Mouse (Mus musculus) liver, embryonic 12.5 days (tissue): ENCODE results near the gene Cobl. TPM values are rescaled to one million over a fixed set of nuclear protein-coding genes. Genes with fewer than 3 reads are reported as not detected.

ENCODE experiments used
- ATAC-seq: fragments of 200-750 bp; cut with Nextera tagmentation; 2 replicates; pipeline ENCODE4 v1.8.0; 2017; ENCODE audit warnings: moderate number of reproducible peaks, mild to moderate bottlenecking, moderate library complexity
- H3K27ac ChIP-seq: fragments of 300-500 bp; sonication (generic); 2 replicates; pipeline ENCODE4 v1.5.1; 2016; ENCODE audit warnings: mild to moderate bottlenecking
- H3K27me3 ChIP-seq: fragments of 300-500 bp; sonication (generic); replicated peaks from 2 replicates; pipeline ENCODE4 v1.6.1; 2016; ENCODE audit warnings: mild to moderate bottlenecking, moderate library complexity
- H3K36me3 ChIP-seq: fragments of 300-500 bp; sonication (generic); 2 replicates; pipeline ENCODE4 v1.6.1; 2016; ENCODE audit warnings: mild to moderate bottlenecking, moderate library complexity
- H3K4me1 ChIP-seq: fragments of 300-500 bp; sonication (generic); 2 replicates; pipeline ENCODE4 v1.6.1; 2016
- H3K4me2 ChIP-seq: fragments of 300-500 bp; sonication (generic); 2 replicates; pipeline ENCODE4 v1.6.1; 2016; ENCODE audit warnings: mild to moderate bottlenecking, moderate library complexity
- H3K4me3 ChIP-seq: fragments of 300-500 bp; sonication (generic); 2 replicates; pipeline ENCODE4 v1.5.1; 2016; ENCODE audit warnings: mild to moderate bottlenecking, moderate library complexity
- H3K9ac ChIP-seq: fragments of 300-500 bp; sonication (generic); 2 replicates; pipeline ENCODE4 v1.6.1; 2016; ENCODE audit warnings: mild to moderate bottlenecking, moderate library complexity
- H3K9me3 ChIP-seq: fragments of 300-500 bp; sonication (generic); replicated peaks from 2 replicates; pipeline ENCODE4 v1.6.1; 2016; ENCODE audit warnings: mild to moderate bottlenecking, moderate library complexity
- WGBS: fragments of 180-500 bp; shearing (Covaris S2); methylation state at CpG from one replicate; pipeline ENCODE4 v1.1.7; 2016; ENCODE audit not compliant: insufficient replicate concordance; 5-methylcytosine and 5-hydroxymethylcytosine counted together
- polyA plus RNA-seq: library from polyadenylated mRNA; unstranded; fragments of >200 nt; fragmentation: Nextera tagmentation; extraction: Ambion mirVana; gene quantifications from 2 replicates; pipeline ENCODE4 v1.2.1, GENCODE M21; 2016

Cobl gene
- polyA plus RNA-seq, 1 experiment from 2014 or later: 2.4 TPM

GRCm38 (mm10) chr11:12467836-12468235 is 3.1 kb upstream of the Cobl start:
- Histone ChIP-seq H3K4me2 (no peak overlapping the region), H3K9me3 (no peaks in the 10 kb centered on the region), H3K4me1 (no peaks in the 10 kb centered on the region), H3K27ac (no peak overlapping the region), H3K36me3 (no peaks in the 10 kb centered on the region), H3K4me3 (no peak overlapping the region), H3K27me3 (peaks cover 37% of the 10 kb centered on the region), H3K9ac (no peak overlapping the region)
- WGBS: 76% methylated on average over 1 of the region's 1 CpGs
- ATAC-seq: no peak

GRCm38 (mm10) chr11:12467217-12467616 is 2.5 kb upstream of the Cobl start:
- H3K9me3 ChIP-seq: no peaks in the 10 kb centered on the region
- H3K27ac ChIP-seq: no peak overlapping the region
- H3K27me3 ChIP-seq: peaks cover 40% of the 10 kb centered on the region
- no peak for ATAC-seq
- no peak overlapping the region for H3K4me3 ChIP-seq
- H3K4me2 ChIP-seq: no peak overlapping the region
- H3K4me1 ChIP-seq: no peaks in the 10 kb centered on the region
- no peaks in the 10 kb centered on the region for H3K36me3 ChIP-seq
- no peak overlapping the region for H3K9ac ChIP-seq
- WGBS: 74% methylated on average over 2 of the region's 2 CpGs

GRCm38 (mm10) chr11:12466606-12467005 is 1.8 kb upstream of the Cobl start:
- 48% methylated on average over 1 of the region's 1 CpGs for WGBS
- Histone ChIP-seq H3K4me3 (no peak overlapping the region), H3K27ac (no peak overlapping the region), H3K27me3 (peaks cover 44% of the 10 kb centered on the region), H3K4me2 (no peak overlapping the region), H3K4me1 (no peaks in the 10 kb centered on the region), H3K36me3 (no peaks in the 10 kb centered on the region), H3K9ac (no peak overlapping the region), H3K9me3 (no peaks in the 10 kb centered on the region)
- no peak for ATAC-seq

- no peaks in the 10 kb centered on the region for H3K36me3 ChIP-seq
- WGBS: 43% methylated on average over 1 of the region's 1 CpGs
- H3K4me1 ChIP-seq: no peaks in the 10 kb centered on the region
- ATAC-seq: no peak
- peaks cover 44% of the 10 kb centered on the region for H3K27me3 ChIP-seq
- H3K4me2 ChIP-seq: peak overlapping the region; percentile 69
- no peaks in the 10 kb centered on the region for H3K9me3 ChIP-seq
- peak overlapping the region; percentile 53 for H3K4me3 ChIP-seq
- no peak overlapping the region for H3K27ac ChIP-seq
- 0 out of 2 replicates have a peak overlapping the region, but pooled peaks have one; percentile 22 for H3K9ac ChIP-seq
Observed at GRCm38 (mm10) chr11:12465229-12465628, 469 bp upstream of the Cobl start.

GRCm38 (mm10) chr11:12463615-12464170 is 1.1 kb downstream of the Cobl start:
- ATAC-seq: no peak
- H3K4me1 ChIP-seq: no peaks in the 10 kb centered on the region
- H3K9ac ChIP-seq: no peak overlapping the region
- H3K27ac ChIP-seq: no peak overlapping the region
- 47% methylated on average over 13 of the region's 13 CpGs for WGBS
- H3K27me3 ChIP-seq: peaks cover 44% of the 10 kb centered on the region
- H3K9me3 ChIP-seq: no peaks in the 10 kb centered on the region
- peak overlapping the region; percentile 53 for H3K4me3 ChIP-seq
- H3K36me3 ChIP-seq: no peaks in the 10 kb centered on the region
- peak overlapping the region; percentile 69 for H3K4me2 ChIP-seq

- H3K4me3 ChIP-seq: no peak overlapping the region
- no peak for ATAC-seq
- H3K9ac ChIP-seq: no peak overlapping the region
- H3K9me3 ChIP-seq: no peaks in the 10 kb centered on the region
- peaks cover 25% of the 10 kb centered on the region for H3K27me3 ChIP-seq
- no peak overlapping the region for H3K27ac ChIP-seq
- H3K36me3 ChIP-seq: no peaks in the 10 kb centered on the region
- no peaks in the 10 kb centered on the region for H3K4me1 ChIP-seq
- H3K4me2 ChIP-seq: no peak overlapping the region
- 53% methylated on average over 7 of the region's 7 CpGs for WGBS
Observed at GRCm38 (mm10) chr11:12459781-12460581, 4.8 kb downstream of the Cobl start.

- Histone ChIP-seq H3K4me3 (no peak overlapping the region), H3K9ac (no peak overlapping the region), H3K9me3 (no peaks in the 10 kb centered on the region), H3K4me2 (no peak overlapping the region), H3K36me3 (no peaks in the 10 kb centered on the region), H3K27ac (no peak overlapping the region), H3K4me1 (no peaks in the 10 kb centered on the region), H3K27me3 (peaks cover 13% of the 10 kb centered on the region)
- 41% methylated on average over 3 of the region's 3 CpGs for WGBS
- ATAC-seq: no peak
Observed at GRCm38 (mm10) chr11:12458814-12459213, 5.9 kb downstream of the Cobl start.

GRCm38 (mm10) chr11:12458392-12458791 is 6.4 kb downstream of the Cobl start:
- WGBS: 47% methylated on average over 2 of the region's 2 CpGs
- H3K27ac ChIP-seq: no peak overlapping the region
- ATAC-seq: no peak

GRCm38 (mm10) chr11:12448101-12448500 is 16.7 kb downstream of the Cobl start:
- Histone ChIP-seq H3K36me3 (no peaks in the 10 kb centered on the region), H3K27ac (no peak overlapping the region), H3K9me3 (no peaks in the 10 kb centered on the region), H3K4me1 (no peaks in the 10 kb centered on the region), H3K4me2 (no peak overlapping the region), H3K4me3 (no peak overlapping the region), H3K9ac (no peak overlapping the region), H3K27me3 (no peaks in the 10 kb centered on the region)
- 67% methylated on average over 3 of the region's 3 CpGs for WGBS
- ATAC-seq: no peak

More at GRCm38 (mm10) chr11:12458392-12458791, 6.4 kb downstream of the Cobl start:
- H3K4me1 ChIP-seq: no peaks in the 10 kb centered on the region
- no peak overlapping the region for H3K4me3 ChIP-seq
- H3K36me3 ChIP-seq: no peaks in the 10 kb centered on the region
- peaks cover 9% of the 10 kb centered on the region; the same call in 1 of the 2 replicates for H3K27me3 ChIP-seq
- H3K9ac ChIP-seq: no peak overlapping the region
- H3K9me3 ChIP-seq: no peaks in the 10 kb centered on the region
- H3K4me2 ChIP-seq: no peak overlapping the region

- H3K9me3 ChIP-seq: no peaks in the 10 kb centered on the region
- H3K27ac ChIP-seq: no peak overlapping the region
- H3K4me3 ChIP-seq: no peak overlapping the region
- no peak overlapping the region for H3K4me2 ChIP-seq
- H3K4me1 ChIP-seq: no peaks in the 10 kb centered on the region
- H3K27me3 ChIP-seq: no peaks in the 10 kb centered on the region
- WGBS: 56% methylated on average over 2 of the region's 2 CpGs
- H3K9ac ChIP-seq: no peak overlapping the region
- no peaks in the 10 kb centered on the region for H3K36me3 ChIP-seq
- no peak for ATAC-seq
Observed at GRCm38 (mm10) chr11:12445222-12445621, 19.5 kb downstream of the Cobl start.

GRCm38 (mm10) chr11:12444215-12444614 is 20.5 kb downstream of the Cobl start:
- no peaks in the 10 kb centered on the region for H3K36me3 ChIP-seq
- H3K9ac ChIP-seq: no peak overlapping the region
- no peak overlapping the region for H3K27ac ChIP-seq
- no peak for ATAC-seq
- no peak overlapping the region for H3K4me3 ChIP-seq
- no peaks in the 10 kb centered on the region for H3K27me3 ChIP-seq
- no peaks in the 10 kb centered on the region for H3K4me1 ChIP-seq
- WGBS: 59% methylated on average over 2 of the region's 2 CpGs
- no peak overlapping the region for H3K4me2 ChIP-seq
- no peaks in the 10 kb centered on the region for H3K9me3 ChIP-seq

GRCm38 (mm10) chr11:12443614-12444013 is 21.1 kb downstream of the Cobl start:
- ATAC-seq: no peak
- H3K4me1 ChIP-seq: no peaks in the 10 kb centered on the region
- H3K4me3 ChIP-seq: no peak overlapping the region
- no peaks in the 10 kb centered on the region for H3K9me3 ChIP-seq
- H3K9ac ChIP-seq: no peak overlapping the region
- no peak overlapping the region for H3K4me2 ChIP-seq
- WGBS: 63% methylated on average over 4 of the region's 4 CpGs
- no peaks in the 10 kb centered on the region for H3K36me3 ChIP-seq
- no peaks in the 10 kb centered on the region for H3K27me3 ChIP-seq
- no peak overlapping the region for H3K27ac ChIP-seq
